Comparison of ENCODE assay signal across 31 mouse cellular contexts in the genomic region with DNA sequence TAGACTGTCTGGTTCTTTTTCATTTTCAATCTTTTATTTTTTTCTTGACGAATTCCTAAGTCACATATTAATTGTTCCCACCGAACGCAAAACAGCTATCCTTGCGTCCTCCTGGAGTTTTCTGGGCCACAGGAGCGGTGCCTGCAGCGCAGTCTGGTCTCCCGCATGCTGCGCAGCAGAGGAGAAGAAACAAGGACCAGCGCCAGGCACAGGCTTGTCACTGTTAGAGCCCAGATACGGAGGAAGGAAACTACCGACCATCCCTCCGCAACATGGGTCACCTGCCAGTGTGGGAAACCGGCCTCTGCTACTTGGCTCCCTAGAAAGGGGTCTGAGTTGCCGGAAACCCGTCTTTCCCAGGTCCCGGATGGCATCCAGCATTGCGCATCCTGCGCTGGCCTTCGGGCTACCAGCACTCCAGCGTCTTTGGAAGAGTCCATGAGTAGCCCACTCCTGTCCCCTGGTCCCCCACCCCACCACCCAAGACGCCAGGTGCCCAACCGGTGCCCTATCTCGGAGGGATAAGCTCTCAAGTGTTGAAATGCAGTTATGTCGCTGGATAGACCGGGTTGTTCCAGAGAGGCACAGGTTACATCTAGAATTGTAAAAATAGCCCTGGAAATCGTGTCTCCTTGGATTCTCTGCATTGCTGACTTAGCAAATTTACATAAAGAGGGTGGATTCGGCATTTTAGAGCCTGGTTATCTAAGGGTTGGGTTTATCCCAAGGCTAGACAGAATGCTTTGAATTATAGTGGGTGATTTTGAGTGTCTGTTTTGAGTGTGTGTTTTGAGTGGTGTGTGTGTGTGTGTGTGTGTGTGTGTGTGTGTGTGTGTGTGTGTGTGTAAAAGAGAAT. TPM values are rescaled to one million over a fixed set of nuclear protein-coding genes. Genes with fewer than 3 reads are reported as not detected.
DNase-seq lines count a peak whose midpoint lies in the region; ATAC-seq lines count a peak whose summit lies in the region.
"Had no signal": no experiment of that assay in that cellular context is flagged by ENCODE, and none has a peak within 500 bp of the region (broad histone marks: within the 10 kb centered on the region; RNA-seq: fewer than 3 reads in every experiment).

No protein-coding gene starts in this region.

- no peak overlapping the region for H3K9ac ChIP-seq in forebrain, embryonic 11.5 days (ENCODE audit: low read length)
- H3K9ac ChIP-seq in forebrain, embryonic 14.5 days (ENCODE audit: low read length): no peak overlapping the region
- no peak overlapping the region for H3K9ac ChIP-seq in neural tube, embryonic 15.5 days (replicated peaks)
- H3K9ac ChIP-seq: embryonic facial prominence, embryonic 13.5 days; heart, embryonic 15.5 days; limb, embryonic 15.5 days; liver, embryonic 15.5 days had no signal

- no peaks in the 10 kb centered on the region for H3K36me3 ChIP-seq in forebrain, embryonic 11.5 days (ENCODE audit: control insufficient read depth, insufficient read depth, low read length)
- no peaks in the 10 kb centered on the region for H3K36me3 ChIP-seq in forebrain, embryonic 14.5 days (ENCODE audit: control insufficient read depth, insufficient read depth, low read length)
- H3K36me3 ChIP-seq in neural tube, embryonic 15.5 days: no peaks in the 10 kb centered on the region
- H3K36me3 ChIP-seq: embryonic facial prominence, embryonic 13.5 days; G1E; heart, embryonic 15.5 days; limb, embryonic 15.5 days; liver, embryonic 15.5 days; midbrain, embryonic 10.5 days had no signal

- peaks cover 99% of the 10 kb centered on the region for H3K27me3 ChIP-seq in forebrain, embryonic 11.5 days (ENCODE audit: control insufficient read depth, insufficient read depth, low read length)
- peaks cover 100% of the 10 kb centered on the region for H3K27me3 ChIP-seq in forebrain, embryonic 14.5 days (replicated peaks; ENCODE audit: control insufficient read depth, insufficient read depth, low read length)
- peaks cover 99% of the 10 kb centered on the region for H3K27me3 ChIP-seq in neural tube, embryonic 15.5 days (replicated peaks)

- WGBS in forebrain, embryonic 11.5 days: 2% methylated on average over 27 of the region's 27 CpGs
- under 1% methylated on average over 27 of the region's 27 CpGs for WGBS in forebrain, embryonic 14.5 days
- WGBS in neural tube, embryonic 15.5 days: 1% methylated on average over 27 of the region's 27 CpGs
- WGBS in large intestine, adult 2 months: 5% methylated on average over 27 of the region's 27 CpGs

- ATAC-seq in forebrain, embryonic 11.5 days (replicated peaks; ENCODE audit: low FRiP score): no peak
- ATAC-seq in forebrain, embryonic 14.5 days: no peak
- no peak for ATAC-seq in neural tube, embryonic 15.5 days (ENCODE audit: low FRiP score)
- ATAC-seq: CD4-positive, CD25-positive, alpha-beta regulatory T cell, adult 4 months; forebrain, embryonic 16.5 days; lung, postnatal 0 days; Patski had no signal

- H3K27ac ChIP-seq in forebrain, embryonic 11.5 days (ENCODE audit: low read depth, low read length): no peak overlapping the region
- no peak overlapping the region for H3K27ac ChIP-seq in forebrain, embryonic 14.5 days (ENCODE audit: low read depth, low read length)
- no peak overlapping the region for H3K27ac ChIP-seq in neural tube, embryonic 15.5 days (replicated peaks)
- H3K27ac ChIP-seq: embryonic facial prominence, embryonic 13.5 days; heart, embryonic 15.5 days; limb, embryonic 15.5 days; liver, embryonic 15.5 days; macrophage; midbrain, embryonic 10.5 days had no signal

- DNase-seq in forebrain, embryonic 11.5 days (ENCODE audit: low spot score): peak; percentile 45
- DNase-seq in forebrain, embryonic 14.5 days (ENCODE audit: low spot score): no peak
- peak; percentile 58 for DNase-seq in neural tube, embryonic 10.5 days (ENCODE audit: extremely low spot score, low spot score)
- peak; percentile 11 for DNase-seq in large intestine, adult 2 months (ENCODE audit: low read depth, low spot score)
- no peak for DNase-seq in right cerebral cortex, postnatal 14 days
- no peak for DNase-seq in gastrocnemius, postnatal 25 days
- DNase-seq: adrenal gland, postnatal 36 days; cerebellum, adult 9-11 months; gastrocnemius, postnatal 14 days; heart, postnatal 4 days; kidney, adult 9 months; thymus, postnatal 14 days had no signal

- no peak overlapping the region for H3K4me2 ChIP-seq in forebrain, embryonic 11.5 days (ENCODE audit: low read depth, low read length, severe bottlenecking)
- no peak overlapping the region for H3K4me2 ChIP-seq in forebrain, embryonic 14.5 days (ENCODE audit: low read length)
- no peak overlapping the region for H3K4me2 ChIP-seq in neural tube, embryonic 15.5 days
- H3K4me2 ChIP-seq: embryonic facial prominence, embryonic 13.5 days; heart, embryonic 15.5 days; limb, embryonic 15.5 days; liver, embryonic 15.5 days had no signal

- H3K9me3 ChIP-seq in forebrain, embryonic 11.5 days (ENCODE audit: control insufficient read depth, low read length): no peaks in the 10 kb centered on the region
- no peaks in the 10 kb centered on the region for H3K9me3 ChIP-seq in forebrain, embryonic 14.5 days (replicated peaks; ENCODE audit: control insufficient read depth, low read length)
- H3K9me3 ChIP-seq in neural tube, embryonic 15.5 days (replicated peaks): no peaks in the 10 kb centered on the region
- H3K9me3 ChIP-seq: embryonic facial prominence, embryonic 13.5 days; G1E; heart, embryonic 15.5 days; limb, embryonic 15.5 days; liver, embryonic 15.5 days; midbrain, embryonic 10.5 days had no signal

- no peak overlapping the region for H3K4me3 ChIP-seq in forebrain, embryonic 11.5 days (ENCODE audit: low read depth, low read length)
- no peak overlapping the region for H3K4me3 ChIP-seq in forebrain, embryonic 14.5 days (ENCODE audit: low read depth, low read length)
- H3K4me3 ChIP-seq in neural tube, embryonic 15.5 days (replicated peaks): no peak overlapping the region
- H3K4me3 ChIP-seq: embryonic facial prominence, embryonic 13.5 days; erythroblast, embryonic 14.5 days; heart, embryonic 15.5 days; limb, embryonic 15.5 days; liver, embryonic 15.5 days; midbrain, embryonic 10.5 days had no signal

- no peaks in the 10 kb centered on the region; the same call in 1 of the 2 replicates for H3K4me1 ChIP-seq in forebrain, embryonic 11.5 days (replicated peaks; ENCODE audit: control insufficient read depth, insufficient read depth, low read length)
- no peaks in the 10 kb centered on the region for H3K4me1 ChIP-seq in forebrain, embryonic 14.5 days (ENCODE audit: control insufficient read depth, insufficient read depth, low read length)
- peaks cover 10% of the 10 kb centered on the region; the same call in 1 of the 2 replicates for H3K4me1 ChIP-seq in neural tube, embryonic 15.5 days
- H3K4me1 ChIP-seq: liver, embryonic 15.5 days had no signal

RNA-seq across cellular contexts. Expression of a gene that starts 6.0 kb away (rescaled TPM):
- polyA plus RNA-seq in forebrain, embryonic 11.5 days (2014; fragmentation: Nextera tagmentation; extraction: Ambion mirVana): not detected in 2 replicates
- not detected in 2 replicates for polyA plus RNA-seq in forebrain, embryonic 14.5 days (2014; fragmentation: Nextera tagmentation; extraction: Ambion mirVana)
- polyA plus RNA-seq in neural tube, embryonic 15.5 days (2015; fragmentation: Nextera tagmentation; extraction: Ambion mirVana): 3.1 TPM in 1 of 2 replicates, not detected in the other
- polyA plus RNA-seq in large intestine, adult 2 months (2012; rRNA removed): 149 and 189 TPM in 2 replicates
- not detected for total RNA-seq in gastrocnemius, postnatal 25 days (2021)
- total RNA-seq: adrenal gland, adult 18-20 months; adrenal gland, postnatal 36 days; common myeloid progenitor, adult 5-6 weeks; G1E; gastrocnemius, postnatal 14 days; heart, adult 8-10 months; heart, postnatal 4 days; left cerebral cortex, adult 18-20 months; left cerebral cortex, postnatal 25 days had no signal
- polyA plus RNA-seq: CD4-positive, CD25-positive, alpha-beta regulatory T cell, adult 4 months; embryonic facial prominence, embryonic 13.5 days; forebrain, embryonic 16.5 days; G1E; heart, embryonic 15.5 days; limb, embryonic 15.5 days; liver, embryonic 15.5 days; lung, postnatal 0 days; macrophage; midbrain, embryonic 10.5 days had no signal

RNA-seq across cellular contexts. Expression of a gene that starts 9.2 kb away (rescaled TPM):
- polyA plus RNA-seq in forebrain, embryonic 11.5 days (2014; fragmentation: Nextera tagmentation; extraction: Ambion mirVana): not detected in 2 replicates
- polyA plus RNA-seq in forebrain, embryonic 14.5 days (2014; fragmentation: Nextera tagmentation; extraction: Ambion mirVana): not detected in 2 replicates
- polyA plus RNA-seq in neural tube, embryonic 15.5 days (2015; fragmentation: Nextera tagmentation; extraction: Ambion mirVana): 0.24 TPM in 1 of 2 replicates, not detected in the other
- 1.8 and 4.6 TPM in 2 replicates for polyA plus RNA-seq in large intestine, adult 2 months (2012; rRNA removed)
- not detected for total RNA-seq in gastrocnemius, postnatal 25 days (2021)
- total RNA-seq: common myeloid progenitor, adult 5-6 weeks; G1E; gastrocnemius, postnatal 14 days; heart, adult 8-10 months; heart, postnatal 4 days; left cerebral cortex, adult 18-20 months; left cerebral cortex, postnatal 25 days had no signal
- polyA plus RNA-seq: CD4-positive, CD25-positive, alpha-beta regulatory T cell, adult 4 months; embryonic facial prominence, embryonic 13.5 days; erythroblast, embryonic 14.5 days; forebrain, embryonic 16.5 days; G1E; heart, embryonic 15.5 days; limb, embryonic 15.5 days; lung, postnatal 0 days; macrophage; midbrain, embryonic 10.5 days; Patski; stomach, embryonic 14.5 days had no signal

RNA-seq across cellular contexts. Expression of a gene that starts 43.3 kb away (rescaled TPM):
- not detected in 2 replicates for polyA plus RNA-seq in forebrain, embryonic 11.5 days (2014; fragmentation: Nextera tagmentation; extraction: Ambion mirVana)
- polyA plus RNA-seq in forebrain, embryonic 14.5 days (2014; fragmentation: Nextera tagmentation; extraction: Ambion mirVana): not detected in 2 replicates
- not detected in 2 replicates for polyA plus RNA-seq in neural tube, embryonic 15.5 days (2015; fragmentation: Nextera tagmentation; extraction: Ambion mirVana)
- polyA plus RNA-seq in large intestine, adult 2 months (2012; rRNA removed): 0.04 and 0.12 TPM in 2 replicates
- not detected for total RNA-seq in gastrocnemius, postnatal 25 days (2021)
- total RNA-seq: adrenal gland, adult 18-20 months; adrenal gland, postnatal 36 days; common myeloid progenitor, adult 5-6 weeks; G1E; gastrocnemius, postnatal 14 days; heart, adult 8-10 months; heart, postnatal 4 days; left cerebral cortex, adult 18-20 months; left cerebral cortex, postnatal 25 days had no signal
- polyA plus RNA-seq: CD4-positive, CD25-positive, alpha-beta regulatory T cell, adult 4 months; embryonic facial prominence, embryonic 13.5 days; erythroblast, embryonic 14.5 days; forebrain, embryonic 16.5 days; G1E; heart, embryonic 15.5 days; limb, embryonic 15.5 days; liver, embryonic 15.5 days; lung, postnatal 0 days; macrophage; midbrain, embryonic 10.5 days; Patski had no signal

Comparison
In these comparisons a context has a peak if more than half of its experiments do, and no peak if none do; other contexts are left out.
1. DNase-seq: peak in forebrain, embryonic 11.5 days (single experiment), neural tube, embryonic 10.5 days (single experiment) and large intestine, adult 2 months (single experiment); none in forebrain, embryonic 14.5 days (single experiment), right cerebral cortex, postnatal 14 days (single experiment) and gastrocnemius, postnatal 25 days (single experiment).
2. RNA of a gene that starts 6.0 kb away (polyA plus RNA-seq): 149 to 189 TPM in large intestine, adult 2 months; not detected in forebrain, embryonic 11.5 days, not detected in forebrain, embryonic 14.5 days and 3.1 TPM in neural tube, embryonic 15.5 days; every median in the first group is over 10 times any median in the second.